9 mouse cellular contexts compared by ENCODE assay signal in genomic region chr1:23490640-23491039, GRCm38 (mm10).
DNase-seq lines count a peak whose midpoint lies in the region; ATAC-seq and TF ChIP-seq lines count a peak whose summit lies in the region.
"Had no signal": no experiment of that assay in that cellular context is flagged by ENCODE, and none has a peak within 500 bp of the region (broad histone marks: within the 10 kb centered on the region; RNA-seq: fewer than 3 reads in every experiment).

No protein-coding gene starts in this region.

- no peak; the same call in 1 of the 2 replicates for TF ChIP-seq CTCF in left cerebral cortex, adult 2 months (IDR thresholded peaks at IDR 0.05)

- H3K27ac ChIP-seq in hindbrain, embryonic 13.5 days, result peak overlapping the region; percentile 31; the same call in 1 of the 2 replicates
- no peak overlapping the region for H3K27ac ChIP-seq in hindbrain, embryonic 11.5 days (ENCODE audit: low read depth, low read length)
- no peak overlapping the region for H3K27ac ChIP-seq in left cerebral cortex, adult 2 months

- H3K4me1 ChIP-seq in hindbrain, embryonic 13.5 days (replicated peaks), result peaks cover 15% of the 10 kb centered on the region
- no peaks in the 10 kb centered on the region for H3K4me1 ChIP-seq in hindbrain, embryonic 11.5 days (replicated peaks; ENCODE audit: control insufficient read depth, insufficient read depth, low read length)

- peak overlapping the region; percentile 23 for H3K4me2 ChIP-seq in hindbrain, embryonic 13.5 days
- no peak overlapping the region for H3K4me2 ChIP-seq in hindbrain, embryonic 11.5 days (replicated peaks; ENCODE audit: low read depth, low read length)

- ATAC-seq in hindbrain, embryonic 13.5 days (ENCODE audit: low FRiP score), result peak; percentile 80
- no peak for ATAC-seq in hindbrain, embryonic 11.5 days (ENCODE audit: low FRiP score)
- ATAC-seq: liver, postnatal 0 days had no signal

- no peak for DNase-seq in hindbrain, embryonic 11.5 days (ENCODE audit: low spot score)
- peak; percentile 73 for DNase-seq in brain, adult 2 months (ENCODE audit: low read depth, low spot score)
- peak; percentile 53 for DNase-seq in cerebellum, adult 9-11 months
- DNase-seq in kidney, postnatal 10 days, result peak; percentile 28
- no peak for DNase-seq in spleen, postnatal 10 days (ENCODE audit: low spot score in 2 of 2)
- no peak for DNase-seq in testis, postnatal 10 days (ENCODE audit: low spot score)
- no peak for DNase-seq in left cerebral cortex, adult 2 months (ENCODE audit: extremely low spot score in 1 of 2, low spot score in 2 of 2)
- DNase-seq: liver, postnatal 0 days had no signal

- H3K4me3 ChIP-seq in hindbrain, embryonic 13.5 days, result no peak overlapping the region
- H3K4me3 ChIP-seq in hindbrain, embryonic 11.5 days (ENCODE audit: low read depth, low read length), result no peak overlapping the region
- H3K4me3 ChIP-seq in left cerebral cortex, adult 2 months, result no peak overlapping the region

- no peaks in the 10 kb centered on the region for H3K27me3 ChIP-seq in hindbrain, embryonic 13.5 days
- no peaks in the 10 kb centered on the region for H3K27me3 ChIP-seq in hindbrain, embryonic 11.5 days (ENCODE audit: control insufficient read depth, insufficient read depth, low read length)

- 39% methylated on average over 10 of the region's 10 CpGs for WGBS in hindbrain, embryonic 13.5 days
- 62% methylated on average over 10 of the region's 10 CpGs for WGBS in hindbrain, embryonic 11.5 days

- peaks cover 4% of the 10 kb centered on the region; the same call in 1 of the 2 replicates for H3K9me3 ChIP-seq in hindbrain, embryonic 13.5 days
- no peaks in the 10 kb centered on the region for H3K9me3 ChIP-seq in hindbrain, embryonic 11.5 days (ENCODE audit: control insufficient read depth, low read length)

- intact Hi-C loops in left cerebral cortex, adult 2 months (cut with DNase I), result no loop called here

- H3K36me3 ChIP-seq in hindbrain, embryonic 13.5 days, result no peaks in the 10 kb centered on the region
- no peaks in the 10 kb centered on the region for H3K36me3 ChIP-seq in hindbrain, embryonic 11.5 days (ENCODE audit: control insufficient read depth, insufficient read depth, low read length)

- no peak overlapping the region for H3K9ac ChIP-seq in hindbrain, embryonic 13.5 days
- H3K9ac ChIP-seq in hindbrain, embryonic 11.5 days (ENCODE audit: low read depth, low read length), result no peak overlapping the region
- H3K9ac ChIP-seq: liver, postnatal 0 days had no signal

Comparison
In these comparisons a context has a peak if more than half of its experiments do, and no peak if none do; other contexts are left out.
1. DNase-seq: peak in brain, adult 2 months (single experiment), cerebellum, adult 9-11 months (single experiment) and kidney, postnatal 10 days (single experiment); none in hindbrain, embryonic 11.5 days (single experiment), spleen, postnatal 10 days (0 of 2), testis, postnatal 10 days (single experiment) and left cerebral cortex, adult 2 months (0 of 2).